Mouse (Mus musculus) frontal cortex, postnatal 36 days (tissue): ENCODE results near the gene 4833427G06Rik.
A peak's percentile ranks its signal among the peaks of the same experiment; 100 is the strongest.

ENCODE experiments used
- DNase-seq, 2 experiments: peaks; one replicate each; pipeline ENCODE4 v3.0.0; 2022; ENCODE audit warnings: low spot score in 2 of 2

4833427G06Rik gene

DNA sequence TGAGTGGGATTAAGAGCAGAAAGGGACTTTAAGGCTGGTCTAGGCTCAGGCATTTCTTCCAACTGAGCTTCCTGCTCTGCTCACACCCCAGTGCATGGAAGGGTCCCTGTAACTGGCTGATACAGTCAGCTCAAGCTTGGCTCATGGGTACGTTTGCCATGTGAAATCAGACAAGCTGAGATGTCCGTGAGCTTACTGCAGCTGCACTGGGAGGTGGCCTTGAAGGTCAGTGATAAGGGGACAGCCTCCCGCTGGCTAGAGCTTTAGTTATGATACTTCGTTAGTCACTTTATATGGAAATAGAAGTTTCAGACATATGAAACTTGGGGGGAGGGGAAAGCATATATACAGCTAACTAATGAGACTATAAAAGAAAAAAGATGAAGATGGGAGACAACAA is 31.1 kb downstream of the 4833427G06Rik start:
- DNase-seq, result no peak

DNA sequence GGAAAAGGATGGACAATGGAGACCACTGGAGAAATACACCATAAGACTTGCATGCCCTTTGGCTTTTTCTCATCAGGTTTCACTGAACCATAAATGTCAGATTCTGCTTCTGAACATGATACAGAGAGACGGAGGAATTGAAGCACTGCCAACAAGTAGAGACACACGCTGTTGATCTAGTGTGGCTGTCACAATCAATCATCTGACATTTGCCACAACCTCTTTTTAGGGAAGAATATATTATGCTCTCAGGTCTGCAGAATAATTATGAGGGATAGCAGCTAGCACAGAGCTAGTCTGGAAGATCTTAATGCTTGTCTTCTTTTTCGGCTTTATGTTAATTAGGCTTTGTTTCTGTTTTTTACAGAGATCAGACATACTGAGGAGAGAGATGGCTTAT is 33.7 kb downstream of the 4833427G06Rik start:
- DNase-seq, result no peak

DNA sequence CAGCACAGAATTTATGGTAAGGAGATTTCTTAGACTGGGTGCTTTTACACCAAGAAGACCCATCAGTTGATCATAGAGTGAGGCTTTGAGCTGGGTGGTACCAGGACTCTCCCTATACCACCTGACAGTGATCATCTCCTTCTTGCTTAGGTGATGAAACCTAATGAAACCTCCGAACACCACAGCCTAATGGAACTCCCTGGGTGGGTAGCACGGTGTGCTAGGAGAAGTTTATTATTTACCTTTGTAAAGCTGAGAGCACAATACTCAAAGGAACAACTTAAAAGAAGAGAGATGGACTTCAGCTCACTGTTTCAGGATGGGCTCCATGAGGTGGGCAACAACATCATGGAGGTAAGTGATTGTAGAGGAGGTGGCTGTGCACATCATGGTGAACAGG is 41.3 kb downstream of the 4833427G06Rik start, which contains the start of gene Btg4:
Gene Btg4 (plus strand): TSS at position 301 of the 400 bp plus-strand sequence.
- no peak for DNase-seq

DNA sequence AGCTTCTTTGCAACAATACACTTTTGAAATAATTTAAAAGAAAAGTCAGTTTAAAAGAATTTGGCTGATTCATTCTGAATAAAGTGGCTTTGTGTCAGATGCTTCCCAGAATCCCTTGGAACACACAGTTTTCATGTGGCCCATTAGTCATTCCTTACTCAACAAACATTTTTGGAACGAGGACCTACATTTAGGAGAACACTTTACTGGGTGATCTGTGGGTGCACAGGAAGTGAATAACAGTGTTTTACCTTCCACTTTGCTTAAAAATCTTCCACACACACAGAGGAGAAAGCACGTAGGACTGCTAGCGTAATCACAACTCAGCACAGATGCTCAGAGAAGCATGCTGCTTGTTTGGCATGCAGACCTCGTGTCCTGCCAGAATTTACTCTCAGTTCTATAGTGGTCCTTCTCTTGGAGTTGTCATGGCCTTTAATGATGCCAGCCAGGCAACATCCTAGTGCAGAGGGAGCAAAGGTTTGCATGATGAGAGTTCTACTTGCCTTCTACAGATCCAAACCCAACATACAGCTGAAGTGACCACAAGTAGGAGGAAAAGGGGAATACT is 42.8 kb downstream of the 4833427G06Rik start:
- DNase-seq, result peak in 1 of 2 experiments; percentile 41

DNA sequence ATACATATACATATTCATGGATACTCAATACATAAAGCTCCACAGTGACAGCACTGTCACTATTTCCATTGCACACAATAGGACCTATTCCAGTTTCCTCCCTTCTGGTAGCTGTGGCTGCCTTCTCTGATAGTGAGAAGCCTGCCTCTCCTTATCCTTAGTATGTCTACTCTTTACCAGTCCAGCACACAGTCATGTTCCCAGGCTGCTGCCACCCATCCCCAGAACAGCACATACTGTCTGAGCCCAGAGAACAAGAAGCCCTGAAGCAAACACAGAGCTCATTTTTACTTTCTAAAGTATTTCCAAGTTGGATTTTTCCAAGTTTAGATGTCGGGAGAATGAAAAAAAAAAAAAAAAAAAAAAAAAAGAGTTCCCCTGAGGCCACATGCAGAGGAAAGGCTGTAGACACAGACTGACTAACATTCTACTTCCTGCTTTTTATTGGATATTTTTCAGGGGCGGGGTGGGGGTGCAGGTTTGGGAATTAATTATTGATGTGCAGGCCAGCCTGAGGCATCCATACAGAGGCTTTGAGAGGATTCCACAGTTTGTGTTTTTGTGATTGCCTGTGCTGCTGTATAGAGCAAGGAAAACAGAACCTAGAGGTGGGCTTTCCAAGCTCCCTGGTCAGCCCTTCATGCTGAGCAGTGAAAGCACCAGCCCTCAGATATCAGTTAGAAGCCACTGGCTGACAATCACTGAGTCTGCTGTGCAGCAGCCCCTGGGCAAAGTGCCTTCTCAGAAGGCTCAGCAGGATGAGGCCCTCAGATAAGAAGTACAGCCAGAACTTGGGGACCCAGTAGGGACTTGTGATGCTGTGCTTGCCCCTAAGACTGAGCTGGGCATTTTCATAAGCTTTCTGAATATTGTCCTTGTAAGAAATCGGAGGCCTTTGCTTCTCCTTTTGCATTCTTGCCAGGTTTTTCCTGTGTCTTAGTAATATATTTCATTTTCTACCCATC is 45.2 kb downstream of the 4833427G06Rik start:
- DNase-seq, result no peak

DNA sequence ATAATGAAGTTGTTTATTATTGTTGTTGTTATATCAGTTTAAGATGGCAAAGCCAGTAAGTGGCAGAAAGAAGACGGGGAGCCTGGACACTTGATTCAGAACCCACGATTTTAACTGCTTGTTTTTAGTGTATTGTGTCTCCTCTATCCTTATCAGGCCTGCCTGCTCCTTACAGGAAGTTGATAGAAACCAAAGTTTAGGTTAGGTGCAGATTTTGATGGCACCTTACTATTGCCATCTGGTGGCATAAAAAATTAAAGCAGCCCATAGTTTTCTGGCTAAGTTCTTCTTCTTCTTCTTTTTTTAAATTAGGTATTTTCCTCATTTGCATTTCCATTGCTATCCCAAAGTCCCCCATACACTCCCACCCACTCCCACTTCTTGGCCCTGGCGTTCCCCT is 49.7 kb downstream of the 4833427G06Rik start:
- DNase-seq, result peak in 1 of 2 experiments; percentile 22

DNA sequence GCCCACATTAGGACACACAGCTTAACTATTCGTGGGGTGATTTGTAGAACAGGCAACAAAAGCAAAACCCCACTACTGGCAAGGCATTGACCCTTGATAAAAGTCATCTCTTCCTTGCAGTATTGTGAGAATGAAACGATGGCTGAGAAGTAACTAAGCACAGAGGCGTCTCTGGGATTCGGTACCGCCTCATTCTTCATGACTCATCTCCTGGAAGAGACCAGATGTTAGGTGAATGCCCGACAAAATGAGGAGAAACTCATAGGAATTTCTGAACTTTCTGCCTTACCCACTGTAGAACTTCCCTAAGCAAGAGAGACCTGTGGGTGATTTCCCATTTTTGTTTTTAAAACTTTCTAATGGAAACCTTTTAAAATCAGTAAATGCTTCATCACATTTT is 59.7 kb downstream of the 4833427G06Rik start:
- DNase-seq, result no peak

DNA sequence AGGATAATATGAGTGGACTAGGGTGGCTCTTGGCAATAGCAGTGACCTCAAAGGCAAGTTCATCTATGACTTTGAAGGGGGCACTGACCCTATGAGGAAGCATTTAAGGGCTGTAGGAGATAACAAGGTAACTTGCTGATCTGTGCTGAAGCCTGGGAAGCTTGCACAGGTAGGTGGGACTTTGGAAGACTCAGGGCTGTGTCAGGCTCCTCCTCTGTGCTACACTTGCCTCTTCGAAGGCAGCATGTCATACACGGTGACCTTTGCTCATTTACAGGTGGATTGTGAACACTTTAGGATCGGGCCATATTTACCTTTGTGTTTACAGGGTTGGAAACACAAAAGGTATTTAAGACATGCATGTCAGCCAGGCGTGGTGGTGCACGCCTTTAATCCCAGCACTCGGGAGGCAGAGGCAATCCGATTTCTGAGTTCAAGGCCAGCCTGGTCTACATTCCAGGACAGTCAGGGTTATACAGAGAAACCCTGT is 60.3 kb downstream of the 4833427G06Rik start:
- no peak for DNase-seq

DNA sequence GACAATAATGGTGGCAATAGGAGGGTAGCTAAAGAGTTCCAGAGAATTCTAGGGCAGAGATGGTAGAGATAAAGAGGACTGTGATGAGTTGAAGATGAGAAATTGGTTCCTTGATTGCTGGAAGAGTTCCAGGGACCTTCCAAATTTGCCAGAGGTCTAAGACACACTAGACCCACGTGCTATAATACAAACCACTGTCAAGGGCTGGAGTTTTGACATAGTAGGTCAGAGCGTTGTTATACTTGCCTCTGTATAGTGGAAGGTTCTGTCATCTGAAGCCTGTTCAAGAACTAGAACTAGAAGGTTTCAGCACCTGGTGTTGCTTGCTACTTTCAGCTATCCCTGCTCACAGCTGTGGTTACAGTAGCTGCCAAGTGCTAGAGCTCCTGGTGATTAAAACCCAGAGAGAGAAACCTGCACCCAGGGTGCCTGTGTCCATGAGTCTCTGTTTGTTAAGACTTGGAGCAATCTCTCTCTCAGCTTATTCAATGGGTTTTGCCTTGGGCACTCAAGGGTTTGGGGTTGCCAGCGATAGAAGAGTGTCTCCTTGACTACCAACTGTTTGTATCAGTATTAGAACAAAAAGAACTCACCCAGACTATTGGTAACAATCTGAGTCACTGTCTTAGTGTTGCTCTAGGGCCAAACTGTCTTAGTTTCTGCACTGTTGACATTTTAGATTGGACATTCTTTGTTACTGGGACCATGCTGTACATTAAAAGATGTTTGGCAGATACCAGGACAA is 68.9 kb downstream of the 4833427G06Rik start:
- no peak for DNase-seq

DNA sequence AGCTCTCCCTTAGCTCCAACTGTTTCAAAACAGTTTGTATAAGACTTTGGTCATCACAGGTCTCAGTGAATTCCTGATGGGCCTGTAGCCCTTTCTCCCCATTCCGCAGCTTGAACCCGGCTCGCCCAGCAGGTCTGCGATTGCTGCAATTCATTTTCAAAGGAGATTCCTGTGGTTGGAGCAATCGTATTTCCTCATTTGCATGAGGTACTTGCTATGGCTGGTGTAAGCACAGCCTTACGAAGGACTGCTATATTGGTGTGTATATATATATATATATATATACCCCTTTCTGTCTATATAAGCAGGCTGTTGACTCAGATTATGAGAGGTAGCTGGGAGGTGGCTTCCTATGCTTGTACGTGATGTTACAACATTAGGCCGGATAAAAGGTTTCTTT is 69.6 kb downstream of the 4833427G06Rik start:
- no peak for DNase-seq

DNA sequence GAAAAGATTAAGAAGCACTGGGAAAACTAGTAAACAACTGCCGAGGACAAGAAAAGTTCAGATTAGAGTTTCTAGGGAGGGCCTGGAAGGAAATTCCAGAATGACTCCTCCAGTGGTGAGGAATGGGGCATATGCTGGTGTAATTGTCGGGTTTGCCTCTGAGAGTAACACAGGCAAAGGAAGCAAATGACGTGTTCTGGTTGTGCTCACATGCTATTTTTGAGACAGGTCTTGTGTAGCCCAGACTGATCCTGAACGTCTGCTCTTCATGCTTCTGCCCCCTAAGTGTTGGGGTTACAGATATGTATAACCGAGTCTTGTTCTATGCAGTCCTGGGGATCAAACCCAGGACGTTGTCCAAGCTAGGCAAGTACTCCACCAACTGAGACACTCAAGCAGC is 70.3 kb downstream of the 4833427G06Rik start:
- no peak for DNase-seq
